Mouse (Mus musculus) midbrain, embryonic 13.5 days (tissue): ENCODE results near the gene Shc3. TPM values are rescaled to one million over a fixed set of nuclear protein-coding genes. Genes with fewer than 3 reads are reported as not detected.

Experiments used
- ATAC-seq: fragments of 200-750 bp; cut with Nextera tagmentation; 2 replicates; pipeline ENCODE4 v1.8.0; 2017; ENCODE audit warnings: mild to moderate bottlenecking, moderate TSS enrichment, moderate library complexity
- H3K27ac ChIP-seq: fragments of 300-500 bp; sonication (generic); 2 replicates; pipeline ENCODE4 v1.5.1; 2015; ENCODE audit warnings: inconsistent platforms, mild to moderate bottlenecking, moderate library complexity
- H3K27me3 ChIP-seq: fragments of 300-500 bp; sonication (generic); 2 replicates; pipeline ENCODE4 v1.6.1; 2015; ENCODE audit warnings: mild to moderate bottlenecking, inconsistent platforms
- H3K36me3 ChIP-seq: fragments of 300-500 bp; sonication (generic); 2 replicates; pipeline ENCODE4 v1.6.1; 2015; ENCODE audit warnings: mild to moderate bottlenecking, inconsistent platforms
- H3K4me1 ChIP-seq: fragments of 300-500 bp; sonication (generic); replicated peaks from 2 replicates; pipeline ENCODE4 v1.6.1; 2015; ENCODE audit warnings: inconsistent platforms
- H3K4me2 ChIP-seq: fragments of 300-500 bp; sonication (generic); replicated peaks from 2 replicates; pipeline ENCODE4 v1.6.1; 2015; ENCODE audit warnings: moderate library complexity, mild to moderate bottlenecking, inconsistent platforms
- H3K4me3 ChIP-seq: fragments of 300-500 bp; sonication (generic); replicated peaks from 2 replicates; pipeline ENCODE4 v1.5.1; 2015; ENCODE audit warnings: mild to moderate bottlenecking, inconsistent platforms
- H3K9ac ChIP-seq: fragments of 300-500 bp; sonication (generic); replicated peaks from 2 replicates; pipeline ENCODE4 v1.6.1; 2015; ENCODE audit warnings: mild to moderate bottlenecking, inconsistent platforms
- H3K9me3 ChIP-seq: fragments of 300-500 bp; sonication (generic); 2 replicates; pipeline ENCODE4 v1.6.1; 2016; ENCODE audit warnings: mild to moderate bottlenecking, inconsistent platforms
- WGBS: fragments of 180-500 bp; shearing (Covaris S2); methylation state at CpG from one replicate; pipeline ENCODE4 v1.1.7; 2015; 5-methylcytosine and 5-hydroxymethylcytosine counted together
- polyA plus RNA-seq: library from polyadenylated mRNA; unstranded; fragments of >200 nt; fragmentation: Nextera tagmentation; extraction: Ambion mirVana; gene quantifications from 2 replicates; pipeline ENCODE4 v1.2.1, GENCODE M21; 2015

The Shc3 gene
- polyA plus RNA-seq, 1 experiment from 2014 or later: 4.1 TPM

DNA sequence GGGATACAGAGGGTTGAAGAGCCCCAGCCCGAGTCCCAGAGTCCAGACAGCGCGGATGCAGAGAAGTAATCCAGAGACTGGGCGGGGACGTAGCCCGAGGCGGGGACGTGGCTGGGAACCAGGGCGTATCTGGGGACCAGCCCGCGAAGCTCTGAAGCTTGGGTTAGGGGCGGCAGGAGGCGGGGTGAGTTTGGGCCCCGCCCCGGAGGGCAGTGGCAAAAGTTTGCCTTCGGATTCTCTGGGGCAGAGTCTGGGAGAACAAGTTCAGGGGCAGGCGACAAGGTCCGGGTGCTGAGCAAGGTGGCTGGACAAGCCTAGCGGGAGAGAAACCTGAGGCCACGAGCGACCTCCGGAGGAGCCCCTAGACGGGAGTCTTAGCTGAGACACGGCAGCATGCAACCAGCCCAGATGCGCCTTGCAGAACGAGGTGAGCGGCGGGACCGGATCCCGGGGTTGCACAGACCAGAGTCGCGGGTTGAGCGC, 160.7 kb downstream of the Shc3 start, which contains the start of gene S1pr3:
Gene S1pr3, plus strand, starts transcription at position 121 of the 483 bp plus-strand sequence.
- Histone ChIP-seq H3K4me1 (peaks cover 21% of the 10 kb centered on the region), H3K4me2 (peak within 1 kb of the TSS; percentile 56), H3K27me3 (peaks cover 33% of the 10 kb centered on the region), H3K9ac (peak within 1 kb of the TSS; percentile 48), H3K27ac (no peak within 1 kb of the TSS), H3K4me3 (peak within 1 kb of the TSS; percentile 36), H3K36me3 (no peaks in the 10 kb centered on the region), H3K9me3 (no peaks in the 10 kb centered on the region)
- under 1% methylated on average over 33 of the region's 33 CpGs for WGBS
- peak; percentile 84 for ATAC-seq

DNA sequence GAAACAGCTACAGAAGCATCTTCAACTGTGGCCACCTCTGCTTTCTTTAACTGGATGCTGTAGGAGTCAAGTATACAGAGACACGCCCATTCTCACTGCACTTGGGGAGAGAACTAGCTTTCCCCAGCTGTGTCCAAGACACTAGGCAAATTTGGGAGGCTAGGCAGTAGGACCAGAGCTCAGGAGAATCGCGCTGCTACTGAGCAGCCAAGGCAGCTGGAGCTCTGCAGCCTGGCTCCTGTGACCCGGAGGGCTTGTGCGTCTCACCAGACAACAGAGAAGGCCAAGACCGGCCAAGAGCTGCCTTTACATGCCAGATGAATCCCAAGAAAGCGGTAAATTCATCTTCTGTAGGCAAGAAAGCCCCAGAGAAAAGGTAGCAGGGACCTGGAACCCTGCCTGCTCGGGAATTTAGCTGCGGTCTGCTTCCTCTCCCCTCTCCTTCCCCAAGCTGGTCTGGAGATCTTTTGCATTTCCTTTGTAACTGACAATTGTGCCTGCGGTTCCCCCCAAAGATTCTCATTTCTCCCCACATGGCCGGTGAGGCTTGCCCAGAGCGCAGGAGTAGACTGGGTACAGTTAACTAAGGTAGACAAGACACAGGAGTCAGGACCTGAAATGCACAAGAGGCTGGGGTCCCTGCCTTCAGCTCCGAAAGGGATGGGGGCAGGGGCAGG, 161.5 kb downstream of the Shc3 start:
- no peak overlapping the region for H3K4me3 ChIP-seq
- ATAC-seq: no peak
- 27% methylated on average over 13 of the region's 13 CpGs for whole genome bisulfite sequencing

DNA sequence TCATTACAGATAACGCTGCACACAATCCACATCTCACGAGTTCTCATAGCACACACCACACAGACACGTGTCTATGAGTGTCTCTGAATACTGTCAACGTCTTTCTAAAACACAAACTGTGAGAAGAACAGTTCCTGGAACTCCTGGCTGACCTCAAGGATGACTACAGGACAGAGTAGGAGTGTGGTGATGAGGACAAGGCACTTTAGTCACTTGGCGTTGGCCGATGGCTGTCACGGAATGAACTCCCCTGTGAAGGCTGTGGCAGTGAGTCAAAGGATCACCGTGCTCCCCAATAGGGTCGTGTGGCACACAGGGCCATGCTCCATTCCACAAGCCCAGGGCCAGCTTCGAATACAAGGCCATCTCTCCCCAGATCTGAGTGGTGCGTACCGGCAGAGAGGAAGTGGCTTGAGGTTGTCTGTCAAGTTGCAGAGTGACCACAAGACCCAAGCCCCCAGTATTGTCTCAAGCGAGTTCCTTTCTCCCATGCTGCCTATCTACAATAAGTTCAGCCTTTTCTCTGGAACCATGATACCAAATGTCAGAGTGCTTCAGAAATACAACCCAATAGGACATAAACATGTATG, 163.4 kb downstream of the Shc3 start:
- WGBS: 94% methylated on average over 13 of the region's 13 CpGs
- Histone ChIP-seq H3K9me3 (no peaks in the 10 kb centered on the region), H3K27ac (no peak overlapping the region), H3K9ac (no peak overlapping the region), H3K4me2 (no peak overlapping the region), H3K36me3 (no peaks in the 10 kb centered on the region), H3K27me3 (peaks cover 32% of the 10 kb centered on the region), H3K4me1 (peaks cover 26% of the 10 kb centered on the region), H3K4me3 (no peak overlapping the region)
- no peak for ATAC-seq

More for the DNA sequence above, 161.5 kb downstream of the Shc3 start:
- Histone ChIP-seq H3K4me2 (peak overlapping the region; percentile 56; the same call in 1 of the 2 replicates), H3K9me3 (no peaks in the 10 kb centered on the region), H3K27ac (no peak overlapping the region), H3K9ac (no peak overlapping the region), H3K27me3 (peaks cover 33% of the 10 kb centered on the region), H3K4me1 (peaks cover 21% of the 10 kb centered on the region), H3K36me3 (no peaks in the 10 kb centered on the region)

DNA sequence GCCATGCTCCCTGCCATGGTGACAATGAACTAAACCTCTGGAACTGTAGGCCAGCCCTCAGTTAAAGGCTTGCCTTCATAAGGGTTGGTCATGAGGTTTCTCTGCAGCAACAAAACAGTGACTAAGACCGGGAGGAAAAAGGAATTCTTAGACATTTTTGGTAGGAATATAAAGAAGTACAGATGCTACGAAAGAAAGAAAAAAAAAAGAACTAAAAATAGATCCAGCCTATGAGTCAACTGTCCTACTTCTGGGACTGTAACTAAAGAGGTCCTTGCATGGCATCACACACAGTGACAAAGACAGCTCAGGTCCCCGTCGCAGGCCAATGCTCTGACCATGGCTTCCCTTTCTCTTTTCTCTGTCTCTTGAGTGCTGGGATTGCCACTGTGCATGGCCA, 164.7 kb downstream of the Shc3 start:
- peaks cover 34% of the 10 kb centered on the region for H3K4me1 ChIP-seq
- no peak overlapping the region for H3K9ac ChIP-seq
- H3K27ac ChIP-seq: no peak overlapping the region
- 91% methylated on average over 4 of the region's 4 CpGs for WGBS
- no peaks in the 10 kb centered on the region for H3K9me3 ChIP-seq
- peaks cover 21% of the 10 kb centered on the region for H3K27me3 ChIP-seq
- H3K4me3 ChIP-seq: no peak overlapping the region
- ATAC-seq: no peak
- no peaks in the 10 kb centered on the region for H3K36me3 ChIP-seq
- H3K4me2 ChIP-seq: no peak overlapping the region

DNA sequence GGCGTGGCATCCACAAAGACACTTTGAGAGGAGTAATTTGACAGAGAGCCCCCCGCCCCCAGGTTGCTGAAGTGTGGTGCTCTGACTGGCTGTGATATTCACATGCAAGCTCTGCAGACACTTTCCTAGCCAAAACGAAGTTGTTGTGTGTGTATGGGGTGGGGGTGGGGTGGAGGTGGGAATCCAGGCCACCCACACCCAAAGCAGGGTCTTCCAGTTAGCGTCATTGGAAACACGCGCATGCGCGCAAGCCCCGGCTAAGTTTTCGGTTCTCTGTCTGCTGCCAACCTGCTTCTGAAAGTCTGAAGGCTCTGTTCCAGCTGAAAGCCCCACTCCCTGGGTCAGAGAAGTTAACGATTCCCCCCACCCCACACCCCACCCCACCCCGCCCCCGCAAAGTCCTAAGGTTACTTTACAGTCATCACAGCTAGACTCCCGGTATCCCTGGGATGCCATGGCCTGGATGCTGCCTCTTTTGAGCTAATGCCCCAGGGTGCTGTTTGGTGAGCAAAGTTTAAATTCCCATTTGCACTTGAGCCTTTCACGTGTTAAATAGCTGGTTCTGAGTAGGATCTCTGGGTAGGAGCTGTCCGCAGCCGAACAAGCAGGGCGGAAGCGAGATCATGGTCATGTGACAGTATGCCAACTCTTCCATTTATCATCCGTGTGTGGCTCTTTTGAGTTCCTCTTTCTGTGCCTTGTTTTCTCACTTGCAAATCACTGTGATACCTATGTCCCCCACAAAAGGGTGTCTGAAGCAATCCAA, 168.3 kb downstream of the Shc3 start:
- H3K9ac ChIP-seq: peak overlapping the region; percentile 46
- no peak overlapping the region for H3K27ac ChIP-seq
- H3K36me3 ChIP-seq: no peaks in the 10 kb centered on the region
- H3K9me3 ChIP-seq: no peaks in the 10 kb centered on the region
- ATAC-seq: peak; percentile 73
- no peaks in the 10 kb centered on the region for H3K27me3 ChIP-seq
- H3K4me2 ChIP-seq: peak overlapping the region; percentile 65
- peaks cover 14% of the 10 kb centered on the region; the same call in 1 of the 2 replicates for H3K4me1 ChIP-seq
- 11% methylated on average over 20 of the region's 20 CpGs for WGBS
- peak overlapping the region; percentile 39 for H3K4me3 ChIP-seq

DNA sequence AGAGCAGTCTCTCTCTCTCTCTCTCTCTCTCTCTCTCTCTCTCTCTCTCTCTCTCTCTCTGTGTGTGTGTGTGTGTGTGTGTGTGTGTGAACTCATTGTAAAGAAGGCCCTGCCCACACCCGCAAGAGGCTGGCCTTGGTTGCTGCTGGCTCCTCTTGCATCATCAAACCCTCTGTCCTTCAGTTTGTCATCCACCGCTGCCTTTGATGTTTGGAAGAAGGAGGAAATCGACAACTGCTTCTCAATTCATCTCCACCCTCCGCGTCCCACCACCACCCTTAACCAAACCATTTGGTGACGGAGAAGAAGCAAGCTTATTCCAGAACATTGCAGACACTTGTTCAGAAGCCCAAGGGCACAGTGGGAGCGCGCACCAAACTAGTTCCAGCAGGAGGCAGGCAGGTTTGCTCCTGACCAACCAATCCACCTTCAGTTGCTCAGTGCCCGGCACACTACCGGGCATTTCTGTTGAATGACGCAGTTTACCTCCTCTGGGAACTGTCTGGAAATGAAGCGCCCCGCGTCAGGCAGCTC, 169.0 kb downstream of the Shc3 start:
- 0 out of 2 replicates have a peak, but pooled peaks cover 4% of the 10 kb centered on the region for H3K36me3 ChIP-seq
- 0 out of 2 replicates have a peak, but pooled peaks cover 1% of the 10 kb centered on the region for H3K9me3 ChIP-seq
- H3K4me3 ChIP-seq: peak overlapping the region; percentile 39
- no peaks in the 10 kb centered on the region for H3K27me3 ChIP-seq
- H3K4me2 ChIP-seq: peak overlapping the region; percentile 65
- peak; percentile 75 for ATAC-seq
- peaks cover 14% of the 10 kb centered on the region; the same call in 1 of the 2 replicates for H3K4me1 ChIP-seq
- no peak overlapping the region for H3K27ac ChIP-seq
- WGBS: 33% methylated on average over 14 of the region's 14 CpGs
- peak overlapping the region; percentile 46; the same call in 1 of the 2 replicates for H3K9ac ChIP-seq

DNA sequence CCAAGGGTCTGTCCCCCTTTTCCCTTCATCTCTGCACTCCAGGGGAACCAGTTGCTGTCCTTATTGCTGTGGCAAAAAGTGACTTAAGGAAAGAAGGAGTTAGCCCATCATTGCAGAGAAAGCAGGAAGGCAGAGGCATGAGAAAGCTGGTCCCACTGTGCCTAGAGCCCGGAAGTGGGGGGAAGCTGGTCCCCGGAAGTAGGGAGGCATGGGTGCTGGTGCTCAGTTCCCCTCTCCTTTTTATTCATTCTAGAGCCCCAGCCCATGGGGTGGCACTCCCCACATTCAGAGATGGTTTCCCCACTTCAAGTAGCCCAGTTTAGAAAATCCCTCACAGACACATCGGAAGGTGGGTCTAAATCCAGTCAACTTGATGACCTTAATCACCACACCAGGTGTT, 169.7 kb downstream of the Shc3 start:
- H3K4me1 ChIP-seq: peaks cover 14% of the 10 kb centered on the region; the same call in 1 of the 2 replicates
- H3K4me3 ChIP-seq: no peak overlapping the region
- no peak overlapping the region for H3K9ac ChIP-seq
- no peak overlapping the region for H3K4me2 ChIP-seq
- ATAC-seq: no peak
- 95% methylated on average over 3 of the region's 3 CpGs for WGBS
- H3K36me3 ChIP-seq: 0 out of 2 replicates have a peak, but pooled peaks cover 4% of the 10 kb centered on the region
- no peaks in the 10 kb centered on the region for H3K27me3 ChIP-seq
- 0 out of 2 replicates have a peak, but pooled peaks cover 3% of the 10 kb centered on the region for H3K9me3 ChIP-seq
- H3K27ac ChIP-seq: no peak overlapping the region

DNA sequence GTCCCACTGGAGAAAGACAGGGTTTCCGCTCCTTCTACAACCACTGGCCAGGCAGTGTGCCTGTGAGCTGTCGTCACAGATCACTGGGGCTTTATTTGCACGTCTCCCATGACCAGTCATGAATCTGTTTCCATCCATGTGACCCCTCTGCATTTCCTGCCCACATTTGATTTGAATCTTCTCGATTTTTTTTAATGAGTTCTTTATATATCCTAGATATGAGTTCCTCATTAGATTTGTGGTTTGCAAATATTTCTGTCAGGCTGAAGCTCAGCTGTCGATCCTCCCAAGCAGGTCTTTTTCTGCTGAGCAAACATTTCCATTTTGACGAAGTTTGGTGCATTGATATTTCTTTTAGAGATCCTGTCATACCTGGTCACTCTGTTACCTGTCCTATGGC, 171.4 kb downstream of the Shc3 start:
- H3K4me2 ChIP-seq: no peak overlapping the region
- H3K27me3 ChIP-seq: no peaks in the 10 kb centered on the region
- peaks cover 14% of the 10 kb centered on the region; the same call in 1 of the 2 replicates for H3K4me1 ChIP-seq
- no peak overlapping the region for H3K9ac ChIP-seq
- 90% methylated on average over 6 of the region's 6 CpGs for WGBS
- no peak overlapping the region for H3K4me3 ChIP-seq
- ATAC-seq: no peak
- 0 out of 2 replicates have a peak, but pooled peaks cover 3% of the 10 kb centered on the region for H3K9me3 ChIP-seq
- H3K36me3 ChIP-seq: 0 out of 2 replicates have a peak, but pooled peaks cover 4% of the 10 kb centered on the region
- H3K27ac ChIP-seq: no peak overlapping the region

DNA sequence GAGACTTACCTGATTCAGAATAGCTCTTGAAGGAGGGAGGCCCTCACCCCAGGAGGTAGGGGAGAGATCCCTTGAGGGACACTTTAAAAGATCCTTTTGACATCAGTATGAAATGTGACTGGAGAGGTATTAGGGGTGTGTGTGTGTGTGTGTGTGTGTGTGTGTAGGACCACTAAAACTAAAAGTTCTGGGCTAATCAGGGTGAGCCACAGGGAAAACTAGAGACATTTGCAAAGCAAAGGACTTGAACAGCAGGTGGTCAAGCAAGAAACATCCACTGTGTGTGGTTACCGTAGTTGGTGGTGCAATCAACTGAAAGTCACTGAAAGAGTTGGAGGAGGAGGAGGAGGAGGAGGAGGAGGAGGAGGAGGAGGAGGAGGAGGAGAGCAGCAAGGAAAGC, 177.0 kb downstream of the Shc3 start:
- no peak for ATAC-seq
- no CpG with 5 or more reads among the region's 1 CpGs for WGBS

DNA sequence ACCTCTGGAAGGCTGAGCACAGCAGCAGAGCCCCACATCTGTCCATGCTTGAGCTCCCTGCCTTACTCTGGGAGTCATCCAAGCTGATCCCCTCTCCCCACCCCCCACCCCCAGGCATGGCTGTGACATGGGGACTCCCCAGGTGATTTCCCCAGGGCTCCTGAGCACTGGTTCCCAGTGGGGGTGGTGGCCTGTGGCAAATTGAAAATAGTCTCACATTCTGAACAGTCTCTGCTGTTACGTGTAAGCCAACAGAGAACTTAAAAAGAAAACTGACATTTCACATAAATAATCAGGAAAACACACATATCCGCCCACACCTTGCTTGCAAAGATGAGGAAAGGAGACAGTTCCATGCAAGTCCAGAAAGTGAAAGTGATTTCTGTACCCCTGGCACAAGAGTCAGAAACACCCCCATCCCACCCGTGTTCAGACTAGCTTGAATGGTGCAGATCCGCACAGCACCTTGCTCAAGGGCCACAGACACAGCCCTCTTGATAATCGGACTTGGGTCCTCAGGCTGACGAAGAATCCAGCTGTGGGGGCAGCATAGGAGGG, 177.8 kb downstream of the Shc3 start:
- ATAC-seq: no peak
- Histone ChIP-seq H3K36me3 (0 out of 2 replicates have a peak, but pooled peaks cover 4% of the 10 kb centered on the region), H3K4me3 (no peak overlapping the region), H3K4me2 (no peak overlapping the region), H3K27me3 (no peaks in the 10 kb centered on the region), H3K27ac (no peak overlapping the region), H3K9ac (no peak overlapping the region), H3K9me3 (0 out of 2 replicates have a peak, but pooled peaks cover 3% of the 10 kb centered on the region), H3K4me1 (peaks cover 13% of the 10 kb centered on the region)
- WGBS: 90% methylated on average over 6 of the region's 6 CpGs

More for the DNA sequence above, 177.0 kb downstream of the Shc3 start:
- Histone ChIP-seq H3K9ac (no peak overlapping the region), H3K9me3 (0 out of 2 replicates have a peak, but pooled peaks cover 3% of the 10 kb centered on the region), H3K4me2 (no peak overlapping the region), H3K27ac (no peak overlapping the region), H3K4me3 (no peak overlapping the region), H3K36me3 (0 out of 2 replicates have a peak, but pooled peaks cover 4% of the 10 kb centered on the region), H3K27me3 (no peaks in the 10 kb centered on the region), H3K4me1 (peaks cover 13% of the 10 kb centered on the region)

DNA sequence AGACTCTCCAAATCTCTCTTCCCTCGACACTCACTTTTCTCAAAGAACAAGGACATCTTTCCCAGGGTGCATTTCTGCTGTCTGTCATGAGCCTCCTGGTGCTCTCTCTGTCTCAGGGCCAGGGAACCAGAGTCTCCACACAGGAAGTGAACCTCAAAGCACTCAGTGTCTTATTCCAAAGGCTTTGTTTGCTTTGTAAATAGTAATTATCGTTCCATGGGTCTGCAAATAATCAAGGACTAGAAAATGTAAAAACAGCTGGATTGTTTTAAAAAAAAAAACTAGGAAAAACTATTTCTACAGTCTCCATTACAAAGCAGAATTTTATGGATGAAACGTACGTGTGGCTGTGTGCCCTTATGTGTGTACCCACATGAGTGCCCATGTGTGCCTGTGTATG, 178.8 kb downstream of the Shc3 start:
- peaks cover 13% of the 10 kb centered on the region for H3K4me1 ChIP-seq
- ATAC-seq: no peak
- H3K27me3 ChIP-seq: no peaks in the 10 kb centered on the region
- H3K4me2 ChIP-seq: no peak overlapping the region
- H3K4me3 ChIP-seq: no peak overlapping the region
- WGBS: 83% methylated on average over 4 of the region's 4 CpGs
- 0 out of 2 replicates have a peak, but pooled peaks cover 3% of the 10 kb centered on the region for H3K9me3 ChIP-seq
- no peak overlapping the region for H3K27ac ChIP-seq
- no peak overlapping the region for H3K9ac ChIP-seq
- H3K36me3 ChIP-seq: 0 out of 2 replicates have a peak, but pooled peaks cover under 1% of the 10 kb centered on the region
